Mouse (Mus musculus): Measurements from ENCODE around the gene Esrra.

Gene Esrra

GRCm38 (mm10) chr19:6899641-6900040 is 22.0 kb downstream of the Esrra start:
- WGBS, result 84% methylated on average over 4 of the region's 4 CpGs

DNA sequence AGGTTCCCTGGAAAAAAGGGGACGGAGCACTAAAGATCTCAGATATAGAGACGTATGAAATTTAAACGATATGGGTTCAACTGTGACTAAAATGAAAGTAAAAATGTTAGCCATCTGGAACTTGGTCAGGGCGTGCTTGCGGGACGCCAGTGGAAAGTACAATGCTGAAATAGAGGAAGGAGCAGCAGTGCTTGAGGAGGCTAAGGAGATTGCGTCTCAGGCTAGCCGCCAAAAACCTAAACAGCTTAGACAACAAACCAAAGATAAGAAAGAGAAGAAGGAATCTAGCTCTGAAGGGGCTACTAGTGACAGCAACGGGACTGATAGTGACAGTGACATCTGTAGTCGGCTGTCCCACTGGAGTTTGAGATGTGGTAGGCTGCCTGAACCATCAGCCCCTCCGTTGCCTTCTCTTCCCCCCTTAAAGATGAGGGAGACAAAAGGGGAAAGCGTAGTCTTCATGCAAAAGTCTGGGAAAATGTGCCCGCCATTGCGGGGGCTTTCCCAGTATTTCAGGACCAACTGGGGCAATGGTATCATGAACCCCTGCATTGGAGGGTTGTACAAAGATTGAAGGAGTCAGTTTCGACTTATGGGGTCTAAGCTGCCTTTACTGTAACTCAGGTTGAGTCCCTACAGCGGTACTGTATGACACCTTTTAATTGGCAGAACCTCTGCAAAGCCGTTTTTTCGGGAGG is 25.9 kb downstream of the Esrra start:
- WGBS, result 77% methylated on average over 18 of the region's 18 CpGs

GRCm38 (mm10) chr19:6893731-6894451 is 27.7 kb downstream of the Esrra start:
- 94% methylated on average over 14 of the region's 14 CpGs for WGBS

DNA sequence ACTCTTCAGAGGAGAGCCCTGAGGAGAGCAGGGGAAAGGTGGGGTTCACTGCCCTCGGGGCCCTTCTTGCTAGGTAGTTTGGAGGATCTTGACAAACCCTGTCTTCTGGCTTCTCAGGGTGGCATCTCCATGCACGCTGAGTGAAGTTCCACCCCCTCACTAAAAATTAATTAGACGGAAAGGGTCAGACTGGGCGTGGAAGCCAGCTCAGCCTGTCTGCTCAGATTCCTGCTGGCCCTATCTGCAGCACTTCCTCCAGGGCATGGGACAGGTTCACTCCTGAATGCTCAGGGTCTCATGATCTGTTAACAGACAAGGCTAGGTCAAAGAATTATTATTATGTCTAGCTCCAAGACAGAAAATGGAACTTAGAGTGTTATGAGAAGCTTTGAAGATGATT is 29.1 kb downstream of the Esrra start:
- 79% methylated on average over 4 of the region's 4 CpGs for WGBS

DNA sequence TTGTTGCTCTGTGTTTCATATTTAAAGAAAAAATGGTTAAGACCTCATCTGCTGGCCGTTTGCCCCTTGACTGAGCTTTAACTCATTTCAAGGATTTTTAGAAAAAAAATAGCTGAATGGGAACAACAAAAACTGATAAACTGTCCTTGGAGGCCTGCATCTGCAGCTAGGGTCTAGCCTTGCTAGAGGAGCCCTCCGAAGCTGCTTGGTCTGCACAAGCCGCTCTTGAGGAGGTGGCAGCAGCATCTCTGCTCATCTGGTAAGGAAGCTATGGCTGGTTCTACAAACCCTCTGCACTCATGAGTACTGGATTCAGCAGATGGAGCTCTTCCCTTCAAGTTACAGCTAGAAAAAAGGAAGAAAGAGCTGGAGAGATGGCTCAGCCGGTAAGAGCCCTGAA is 43.6 kb downstream of the Esrra start:
- whole genome bisulfite sequencing, result 83% methylated on average over 4 of the region's 4 CpGs

DNA sequence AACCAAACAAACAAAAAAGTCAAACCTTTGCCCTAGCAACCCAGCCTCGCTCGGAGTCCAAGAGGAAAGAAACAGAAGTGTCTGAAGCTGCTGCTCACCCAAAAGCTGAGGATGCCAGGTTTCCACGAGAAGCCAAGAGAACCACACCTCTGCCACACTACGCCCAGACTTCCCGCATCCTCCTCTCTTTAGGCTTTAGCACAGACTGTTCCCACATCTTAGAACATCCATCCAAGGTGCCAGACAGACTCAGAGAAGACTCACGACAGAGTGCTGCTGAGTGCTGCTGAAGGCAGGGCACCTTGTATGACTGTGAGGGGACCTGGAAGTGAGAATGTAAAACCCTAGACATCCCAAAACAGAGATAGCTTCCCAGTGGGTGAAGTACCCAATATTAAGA is 45.8 kb downstream of the Esrra start:
- WGBS, result 77% methylated on average over 6 of the region's 6 CpGs

GRCm38 (mm10) chr19:6874257-6874656 is 47.4 kb downstream of the Esrra start:
- WGBS, result 100% methylated on average over 1 of the region's 1 CpGs

- 76% methylated on average over 3 of the region's 3 CpGs for WGBS
Observed at GRCm38 (mm10) chr19:6872701-6873100, 48.9 kb downstream of the Esrra start.

- WGBS, result 76% methylated on average over 5 of the region's 5 CpGs
Observed at GRCm38 (mm10) chr19:6871574-6872271, 49.9 kb downstream of the Esrra start.

DNA sequence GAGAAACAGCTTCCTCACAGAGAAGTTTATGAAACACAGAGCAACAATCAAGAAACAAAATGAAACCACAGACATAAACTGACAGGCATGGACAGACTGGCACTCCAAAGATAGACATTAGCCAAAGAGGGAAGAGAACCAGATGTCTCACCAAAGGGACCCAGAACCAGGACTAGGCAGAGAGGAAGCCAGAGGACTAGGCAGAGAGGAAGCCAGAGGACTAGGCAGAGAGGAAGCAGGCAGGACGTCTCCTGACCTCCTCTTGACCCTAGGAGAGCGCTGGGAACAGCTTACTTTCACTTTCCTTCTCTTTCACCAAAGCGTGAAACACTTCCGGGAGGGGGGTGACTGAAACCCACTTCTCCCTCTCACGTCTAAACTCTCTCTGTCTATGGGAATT is 52.3 kb downstream of the Esrra start:
- WGBS, result 19% methylated on average over 5 of the region's 5 CpGs

DNA sequence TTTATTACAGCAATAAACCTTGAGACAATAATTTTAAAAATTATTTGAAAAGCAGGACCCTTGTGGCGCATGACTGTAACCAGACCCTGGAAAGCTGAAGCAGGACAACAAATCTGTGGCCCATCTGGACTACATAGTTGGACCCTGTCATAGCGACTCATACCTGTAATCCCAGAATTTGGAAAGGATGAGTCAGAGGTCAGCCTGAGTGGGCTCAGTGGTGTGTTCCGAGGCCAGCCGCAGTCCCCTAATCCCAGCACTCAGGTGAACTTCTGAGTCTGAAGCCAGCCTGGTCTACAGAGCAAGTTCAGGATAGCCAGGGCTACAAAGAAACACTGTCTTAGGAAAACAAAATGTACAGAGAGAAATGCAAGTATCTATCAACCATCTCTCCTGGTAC is 60.2 kb downstream of the Esrra start:
- 95% methylated on average over 4 of the region's 4 CpGs for WGBS

All from cerebral cortex, adult 2 months (tissue).